ENCODE assay signal across 19 mouse cellular contexts in genomic region chr15:83124625-83125024, GRCm38 (mm10). TPM values are rescaled to one million over a fixed set of nuclear protein-coding genes. Genes with fewer than 3 reads are reported as not detected.
DNase-seq lines count a peak whose midpoint lies in the region; ATAC-seq lines count a peak whose summit lies in the region.
"Had no signal": no experiment of that assay in that cellular context is flagged by ENCODE, and none has a peak within 500 bp of the region (broad histone marks: within the 10 kb centered on the region; RNA-seq: fewer than 3 reads in every experiment).

No protein-coding gene starts in this region.

- 66% methylated on average over 5 of the region's 5 CpGs for whole genome bisulfite sequencing in embryonic facial prominence, embryonic 14.5 days
- WGBS in embryonic facial prominence, embryonic 10.5 days: 68% methylated on average over 5 of the region's 5 CpGs
- WGBS in liver, embryonic 12.5 days (ENCODE audit: insufficient replicate concordance): 76% methylated on average over 5 of the region's 5 CpGs
- 71% methylated on average over 5 of the region's 5 CpGs for whole genome bisulfite sequencing in liver, embryonic 11.5 days
- 54% methylated on average over 5 of the region's 5 CpGs for WGBS in limb, embryonic 15.5 days

- no peak overlapping the region for H3K9ac ChIP-seq in embryonic facial prominence, embryonic 14.5 days (ENCODE audit: low read depth, low read length)
- no peak overlapping the region for H3K9ac ChIP-seq in liver, embryonic 12.5 days
- no peak overlapping the region for H3K9ac ChIP-seq in liver, embryonic 11.5 days (ENCODE audit: low read depth, low read length)
- no peak overlapping the region for H3K9ac ChIP-seq in limb, embryonic 15.5 days
- H3K9ac ChIP-seq: heart, embryonic 13.5 days; hindbrain, embryonic 15.5 days had no signal

- no peak for DNase-seq in embryonic facial prominence, embryonic 14.5 days (ENCODE audit: low spot score)
- DNase-seq in embryonic facial prominence, embryonic 10.5 days (ENCODE audit: low spot score): no peak
- no peak for DNase-seq in liver, embryonic 11.5 days (ENCODE audit: low spot score)
- DNase-seq in ovary, postnatal 36 days (ENCODE audit: low spot score): no peak
- DNase-seq in urinary bladder, postnatal 36 days (ENCODE audit: low spot score in 2 of 2): no peak
- DNase-seq: adrenal gland, postnatal 10 days; B cell, adult 2 months; cerebellum, adult 18-20 months; cerebellum, adult 9-11 months; gastrocnemius, postnatal 36 days; heart, adult 11 months; heart, postnatal 36 days had no signal

- no peaks in the 10 kb centered on the region for H3K27me3 ChIP-seq in embryonic facial prominence, embryonic 14.5 days (replicated peaks; ENCODE audit: control insufficient read depth, insufficient read depth, low read length)
- H3K27me3 ChIP-seq in embryonic facial prominence, embryonic 10.5 days (replicated peaks; ENCODE audit: low read depth, poor library complexity, severe bottlenecking): no peaks in the 10 kb centered on the region
- H3K27me3 ChIP-seq in liver, embryonic 12.5 days (replicated peaks): no peaks in the 10 kb centered on the region
- H3K27me3 ChIP-seq in liver, embryonic 11.5 days (replicated peaks; ENCODE audit: control insufficient read depth, insufficient read depth, low read length): no peaks in the 10 kb centered on the region
- no peaks in the 10 kb centered on the region for H3K27me3 ChIP-seq in limb, embryonic 15.5 days
- H3K27me3 ChIP-seq: heart, embryonic 13.5 days; hindbrain, embryonic 15.5 days had no signal

- H3K4me2 ChIP-seq in embryonic facial prominence, embryonic 14.5 days (ENCODE audit: low read depth, low read length): no peak overlapping the region
- no peak overlapping the region for H3K4me2 ChIP-seq in liver, embryonic 12.5 days
- H3K4me2 ChIP-seq in liver, embryonic 11.5 days: no peak overlapping the region
- H3K4me2 ChIP-seq in limb, embryonic 15.5 days: no peak overlapping the region
- H3K4me2 ChIP-seq: heart, embryonic 13.5 days; hindbrain, embryonic 15.5 days had no signal

- H3K9me3 ChIP-seq in embryonic facial prominence, embryonic 14.5 days (ENCODE audit: control insufficient read depth, low read length): no peaks in the 10 kb centered on the region
- no peaks in the 10 kb centered on the region for H3K9me3 ChIP-seq in embryonic facial prominence, embryonic 10.5 days
- no peaks in the 10 kb centered on the region for H3K9me3 ChIP-seq in liver, embryonic 12.5 days (replicated peaks)
- H3K9me3 ChIP-seq in liver, embryonic 11.5 days (ENCODE audit: control insufficient read depth, low read length): no peaks in the 10 kb centered on the region
- no peaks in the 10 kb centered on the region for H3K9me3 ChIP-seq in limb, embryonic 15.5 days
- H3K9me3 ChIP-seq: G1E; heart, embryonic 13.5 days; hindbrain, embryonic 15.5 days had no signal

- H3K27ac ChIP-seq in embryonic facial prominence, embryonic 14.5 days (replicated peaks; ENCODE audit: low read depth, low read length): peak overlapping the region; percentile 39; the same call in 1 of the 2 replicates
- H3K27ac ChIP-seq in embryonic facial prominence, embryonic 10.5 days (replicated peaks): no peak overlapping the region
- H3K27ac ChIP-seq in liver, embryonic 12.5 days: peak overlapping the region; percentile 36; the same call in 1 of the 2 replicates
- no peak overlapping the region for H3K27ac ChIP-seq in liver, embryonic 11.5 days (ENCODE audit: low read depth, low read length)
- H3K27ac ChIP-seq in limb, embryonic 15.5 days: 0 out of 2 replicates have a peak overlapping the region, but pooled peaks have one; percentile 43
- H3K27ac ChIP-seq: heart, embryonic 13.5 days; hindbrain, embryonic 15.5 days had no signal

- ATAC-seq in embryonic facial prominence, embryonic 14.5 days (ENCODE audit: low read depth): no peak
- no peak for ATAC-seq in liver, embryonic 12.5 days
- ATAC-seq in liver, embryonic 11.5 days (replicated peaks; ENCODE audit: low FRiP score): no peak
- no peak for ATAC-seq in limb, embryonic 15.5 days (ENCODE audit: insufficient number of reproducible peaks, low FRiP score, low TSS enrichment, low read depth)
- ATAC-seq: CD4-positive, CD25-positive, alpha-beta regulatory T cell, adult 4 months; forebrain, embryonic 14.5 days had no signal

- H3K4me3 ChIP-seq in embryonic facial prominence, embryonic 14.5 days (ENCODE audit: low read depth, low read length): no peak overlapping the region
- H3K4me3 ChIP-seq in embryonic facial prominence, embryonic 10.5 days: no peak overlapping the region
- no peak overlapping the region for H3K4me3 ChIP-seq in liver, embryonic 12.5 days
- H3K4me3 ChIP-seq in liver, embryonic 11.5 days (ENCODE audit: low read depth, low read length): no peak overlapping the region
- no peak overlapping the region for H3K4me3 ChIP-seq in limb, embryonic 15.5 days
- H3K4me3 ChIP-seq: heart, embryonic 13.5 days; hindbrain, embryonic 15.5 days had no signal

- H3K36me3 ChIP-seq in embryonic facial prominence, embryonic 14.5 days (ENCODE audit: control insufficient read depth, insufficient read depth, low read length): peaks cover 53% of the 10 kb centered on the region
- H3K36me3 ChIP-seq in embryonic facial prominence, embryonic 10.5 days (replicated peaks): peaks cover 54% of the 10 kb centered on the region
- peaks cover 60% of the 10 kb centered on the region for H3K36me3 ChIP-seq in liver, embryonic 12.5 days
- H3K36me3 ChIP-seq in liver, embryonic 11.5 days (ENCODE audit: control insufficient read depth, insufficient read depth, low read length): peaks cover 33% of the 10 kb centered on the region
- H3K36me3 ChIP-seq in limb, embryonic 15.5 days: peaks cover 55% of the 10 kb centered on the region

- H3K4me1 ChIP-seq in embryonic facial prominence, embryonic 14.5 days (ENCODE audit: control insufficient read depth, insufficient read depth, low read length): peaks cover 5% of the 10 kb centered on the region; the same call in 1 of the 2 replicates
- peaks cover 11% of the 10 kb centered on the region for H3K4me1 ChIP-seq in embryonic facial prominence, embryonic 10.5 days
- peaks cover 17% of the 10 kb centered on the region for H3K4me1 ChIP-seq in liver, embryonic 12.5 days
- 0 out of 2 replicates have a peak, but pooled peaks cover 8% of the 10 kb centered on the region for H3K4me1 ChIP-seq in liver, embryonic 11.5 days (replicated peaks; ENCODE audit: control insufficient read depth, insufficient read depth, low read length)
- peaks cover 8% of the 10 kb centered on the region for H3K4me1 ChIP-seq in limb, embryonic 15.5 days

RNA-seq across cellular contexts. Expression of gene Rrp7a, which starts 2.0 kb away (rescaled TPM):
- polyA plus RNA-seq in embryonic facial prominence, embryonic 14.5 days (2014; fragmentation: Nextera tagmentation; extraction: Ambion mirVana): 61.6 and 63.0 TPM in 2 replicates
- 87.2 and 90.4 TPM in 2 replicates for polyA plus RNA-seq in embryonic facial prominence, embryonic 10.5 days (2016; fragmentation: Nextera tagmentation; extraction: Ambion mirVana)
- 36.5 and 42.3 TPM in 2 replicates for polyA plus RNA-seq in liver, embryonic 12.5 days (2016; fragmentation: Nextera tagmentation; extraction: Ambion mirVana)
- polyA plus RNA-seq in liver, embryonic 11.5 days (2014; fragmentation: Nextera tagmentation; extraction: Ambion mirVana): 71.1 and 77.6 TPM in 2 replicates
- polyA plus RNA-seq in limb, embryonic 15.5 days (2015; fragmentation: Nextera tagmentation; extraction: Ambion mirVana): 66.9 and 67.3 TPM in 2 replicates

RNA-seq across cellular contexts. Expression of gene Poldip3, which starts 24.6 kb away (rescaled TPM):
- 126 and 151 TPM in 2 replicates for polyA plus RNA-seq in embryonic facial prominence, embryonic 14.5 days (2014; fragmentation: Nextera tagmentation; extraction: Ambion mirVana)
- 181 and 182 TPM in 2 replicates for polyA plus RNA-seq in embryonic facial prominence, embryonic 10.5 days (2016; fragmentation: Nextera tagmentation; extraction: Ambion mirVana)
- polyA plus RNA-seq in liver, embryonic 12.5 days (2016; fragmentation: Nextera tagmentation; extraction: Ambion mirVana): 83.0 and 86.7 TPM in 2 replicates
- 117 and 127 TPM in 2 replicates for polyA plus RNA-seq in liver, embryonic 11.5 days (2014; fragmentation: Nextera tagmentation; extraction: Ambion mirVana)
- polyA plus RNA-seq in limb, embryonic 15.5 days (2015; fragmentation: Nextera tagmentation; extraction: Ambion mirVana): 134 and 137 TPM in 2 replicates

RNA-seq across cellular contexts. Expression of gene Serhl, which starts 35.3 kb away (rescaled TPM):
- polyA plus RNA-seq in embryonic facial prominence, embryonic 14.5 days (2014; fragmentation: Nextera tagmentation; extraction: Ambion mirVana): 63.8 and 71.6 TPM in 2 replicates
- polyA plus RNA-seq in embryonic facial prominence, embryonic 10.5 days (2016; fragmentation: Nextera tagmentation; extraction: Ambion mirVana): 49.0 and 50.5 TPM in 2 replicates
- polyA plus RNA-seq in liver, embryonic 12.5 days (2016; fragmentation: Nextera tagmentation; extraction: Ambion mirVana): 24.5 and 28.0 TPM in 2 replicates
- 45.8 and 49.4 TPM in 2 replicates for polyA plus RNA-seq in liver, embryonic 11.5 days (2014; fragmentation: Nextera tagmentation; extraction: Ambion mirVana)
- 66.0 and 68.8 TPM in 2 replicates for polyA plus RNA-seq in limb, embryonic 15.5 days (2015; fragmentation: Nextera tagmentation; extraction: Ambion mirVana)

RNA-seq across cellular contexts. Expression of gene Cyb5r3, which starts 47.8 kb away (rescaled TPM):
- polyA plus RNA-seq in embryonic facial prominence, embryonic 14.5 days (2014; fragmentation: Nextera tagmentation; extraction: Ambion mirVana): 125 and 126 TPM in 2 replicates
- polyA plus RNA-seq in embryonic facial prominence, embryonic 10.5 days (2016; fragmentation: Nextera tagmentation; extraction: Ambion mirVana): 194 and 204 TPM in 2 replicates
- polyA plus RNA-seq in liver, embryonic 12.5 days (2016; fragmentation: Nextera tagmentation; extraction: Ambion mirVana): 151 and 172 TPM in 2 replicates
- polyA plus RNA-seq in liver, embryonic 11.5 days (2014; fragmentation: Nextera tagmentation; extraction: Ambion mirVana): 210 and 219 TPM in 2 replicates
- polyA plus RNA-seq in limb, embryonic 15.5 days (2015; fragmentation: Nextera tagmentation; extraction: Ambion mirVana): 152 and 185 TPM in 2 replicates

Comparison
In these comparisons a context has a peak if more than half of its experiments do, and no peak if none do; other contexts are left out.
1. H3K27ac ChIP-seq: peak in embryonic facial prominence, embryonic 14.5 days (single experiment), liver, embryonic 12.5 days (single experiment) and limb, embryonic 15.5 days (single experiment); none in embryonic facial prominence, embryonic 10.5 days (single experiment) and liver, embryonic 11.5 days (single experiment).